Mouse (Mus musculus) heart, postnatal 0 days (tissue): ENCODE data around the gene Nfkb1. TPM values are rescaled to one million over a fixed set of nuclear protein-coding genes. Genes with fewer than 3 reads are reported as not detected.

Experiments
- ATAC-seq: fragments of 200-750 bp; cut with Nextera tagmentation; 2 replicates; pipeline ENCODE4 v1.8.0; 2017; ENCODE audit warnings: low read depth, moderate number of reproducible peaks, moderate library complexity; ENCODE audit not compliant: insufficient read depth
- DNase-seq: peaks from one replicate; pipeline ENCODE4 v3.0.0-alpha.2; 2016; ENCODE audit warnings: low spot score
- H3K27ac ChIP-seq: fragments of 300-500 bp; sonication (generic); 2 replicates; pipeline ENCODE4 v1.5.1; 2014; ENCODE audit warnings: low read depth, mild to moderate bottlenecking
- H3K27me3 ChIP-seq: fragments of 300-500 bp; sonication (generic); 2 replicates; pipeline ENCODE4 v1.6.1; 2014; ENCODE audit warnings: low read length, mixed read lengths; ENCODE audit not compliant: control insufficient read depth, insufficient read depth
- H3K36me3 ChIP-seq: fragments of 300-500 bp; sonication (generic); replicated peaks from 2 replicates; pipeline ENCODE4 v1.6.1; 2014; ENCODE audit warnings: low read length, mixed read lengths; ENCODE audit not compliant: control insufficient read depth, insufficient read depth
- H3K4me1 ChIP-seq: fragments of 300-500 bp; sonication (generic); 2 replicates; pipeline ENCODE4 v1.6.1; 2014; ENCODE audit warnings: antibody characterized with exemption; ENCODE audit not compliant: control insufficient read depth, insufficient read depth
- H3K4me2 ChIP-seq: fragments of 300-500 bp; sonication (generic); 2 replicates; pipeline ENCODE4 v1.6.1; 2014; ENCODE audit warnings: low read depth, mild to moderate bottlenecking, low read length, moderate library complexity
- H3K4me3 ChIP-seq: fragments of 300-500 bp; sonication (generic); 2 replicates; pipeline ENCODE4 v1.5.1; 2014; ENCODE audit warnings: low read depth, low read length
- H3K9ac ChIP-seq: fragments of 300-500 bp; sonication (generic); replicated peaks from 2 replicates; pipeline ENCODE4 v1.6.1; 2014; ENCODE audit warnings: low read depth, low read length, mixed read lengths
- H3K9me3 ChIP-seq: fragments of 300-500 bp; sonication (generic); replicated peaks from 2 replicates; pipeline ENCODE4 v1.6.1; 2016; ENCODE audit warnings: low read length; ENCODE audit not compliant: control insufficient read depth
- CTCF ChIP-seq: IDR thresholded peaks from 2 replicates; pipeline ENCODE4 v1.5.1; 2016; ENCODE audit warnings: antibody characterized with exemption, control low read depth, low read depth
- EP300 ChIP-seq: IDR thresholded peaks from 2 replicates; pipeline ENCODE4 v1.6.1; 2016; ENCODE audit warnings: antibody characterized with exemption, low read depth
- WGBS: fragments of 180-500 bp; shearing (Covaris S2); extraction: QIAGEN DNeasy Blood & Tissue Kit; methylation state at CpG from one replicate; pipeline ENCODE4 v1.1.7; 2014; 5-methylcytosine and 5-hydroxymethylcytosine counted together
- polyA plus RNA-seq: library from polyadenylated mRNA; unstranded; fragments of >200 nt; fragmentation: Nextera tagmentation; extraction: Ambion mirVana; gene quantifications from 2 replicates; pipeline ENCODE4 v1.2.1, GENCODE M21; 2015
- total RNA-seq: library from RNA; depleted of rRNA; stranded (reverse); fragments of >200 nt; gene quantifications from 2 replicates; pipeline ENCODE4 v1.2.3, GENCODE M21; 2014; ENCODE audit warnings: low replicate concordance

Gene Nfkb1
- total and polyA plus RNA-seq, 2 experiments from 2014 or later, result 12.5 to 61.7 TPM

- Histone ChIP-seq H3K27ac (no peak overlapping the region), H3K4me1 (no peaks in the 10 kb centered on the region), H3K4me2 (no peak overlapping the region), H3K9me3 (no peaks in the 10 kb centered on the region), H3K4me3 (no peak overlapping the region), H3K9ac (no peak overlapping the region), H3K36me3 (no peaks in the 10 kb centered on the region), H3K27me3 (no peaks in the 10 kb centered on the region)
- ATAC-seq (no peak), DNase-seq (no peak)
- TF ChIP-seq CTCF, result no peak
- TF ChIP-seq EP300, result no peak
- 83% methylated on average over 4 of the region's 4 CpGs for WGBS
Observed at GRCm38 (mm10) chr3:135711613-135712012, 20.3 kb upstream of the Nfkb1 start.

- no peak for TF ChIP-seq CTCF
- TF ChIP-seq EP300, result no peak
- WGBS, result 83% methylated on average over 9 of the region's 9 CpGs
- Histone ChIP-seq H3K36me3 (no peaks in the 10 kb centered on the region), H3K4me1 (no peaks in the 10 kb centered on the region), H3K9ac (no peak overlapping the region), H3K27ac (no peak overlapping the region), H3K4me2 (no peak overlapping the region), H3K27me3 (no peaks in the 10 kb centered on the region), H3K9me3 (no peaks in the 10 kb centered on the region), H3K4me3 (no peak overlapping the region)
- DNase-seq, result no peak
- ATAC-seq, result no peak
Observed at GRCm38 (mm10) chr3:135711040-135711570, 19.8 kb upstream of the Nfkb1 start.

- WGBS, result 62% methylated on average over 2 of the region's 2 CpGs
- Histone ChIP-seq H3K9ac (no peak overlapping the region), H3K9me3 (no peaks in the 10 kb centered on the region), H3K4me3 (no peak overlapping the region), H3K4me2 (no peak overlapping the region), H3K27ac (no peak overlapping the region), H3K4me1 (no peaks in the 10 kb centered on the region; the same call in 1 of the 2 replicates), H3K27me3 (no peaks in the 10 kb centered on the region), H3K36me3 (no peaks in the 10 kb centered on the region)
- TF ChIP-seq EP300, result no peak
- no peak for TF ChIP-seq CTCF
- ATAC-seq (no peak; the same call in 1 of the 2 replicates), DNase-seq (no peak)
Observed at GRCm38 (mm10) chr3:135703307-135703706, 12.0 kb upstream of the Nfkb1 start.

GRCm38 (mm10) chr3:135702658-135703057, 11.3 kb upstream of the Nfkb1 start:
- TF ChIP-seq CTCF (no peak), EP300 (no peak)

GRCm38 (mm10) chr3:135699523-135700264, 8.3 kb upstream of the Nfkb1 start:
- Histone ChIP-seq H3K9ac (no peak overlapping the region), H3K27me3 (no peaks in the 10 kb centered on the region), H3K9me3 (no peaks in the 10 kb centered on the region), H3K4me3 (no peak overlapping the region), H3K27ac (no peak overlapping the region), H3K36me3 (no peaks in the 10 kb centered on the region), H3K4me2 (peak overlapping the region; percentile 4; the same call in 1 of the 2 replicates), H3K4me1 (peaks cover 3% of the 10 kb centered on the region; the same call in 1 of the 2 replicates)
- no peak for ATAC-seq
- WGBS, result 49% methylated on average over 10 of the region's 10 CpGs
- TF ChIP-seq CTCF, result no peak
- no peak for TF ChIP-seq EP300
- no peak for DNase-seq

More at GRCm38 (mm10) chr3:135702658-135703057, 11.3 kb upstream of the Nfkb1 start:
- Histone ChIP-seq H3K27me3 (no peaks in the 10 kb centered on the region), H3K4me1 (no peaks in the 10 kb centered on the region; the same call in 1 of the 2 replicates), H3K27ac (no peak overlapping the region), H3K36me3 (no peaks in the 10 kb centered on the region), H3K4me2 (no peak overlapping the region), H3K9me3 (no peaks in the 10 kb centered on the region), H3K9ac (no peak overlapping the region), H3K4me3 (no peak overlapping the region)
- no peak for DNase-seq
- 78% methylated on average over 5 of the region's 5 CpGs for WGBS
- no peak for ATAC-seq
